Mouse (Mus musculus) kidney, embryonic 14.5 days (tissue): Measurements from ENCODE around the gene Orc3. TPM values are rescaled to one million over a fixed set of nuclear protein-coding genes. Genes with fewer than 3 reads are reported as not detected.

Experiments
- ATAC-seq: fragments of 200-750 bp; cut with Nextera tagmentation; 2 replicates; pipeline ENCODE4 v1.8.0; 2017; ENCODE audit warnings: moderate number of reproducible peaks, mild to moderate bottlenecking, moderate TSS enrichment, moderate library complexity; ENCODE audit not compliant: low FRiP score, low TSS enrichment
- H3K27ac ChIP-seq: fragments of 300-500 bp; sonication (generic); 2 replicates; pipeline ENCODE4 v1.5.1; 2014; ENCODE audit warnings: low read depth, mild to moderate bottlenecking, low read length, moderate library complexity, mixed read lengths
- H3K27me3 ChIP-seq: fragments of 300-500 bp; sonication (generic); 2 replicates; pipeline ENCODE4 v1.6.1; 2014; ENCODE audit warnings: mild to moderate bottlenecking, low read length; ENCODE audit not compliant: control insufficient read depth, insufficient read depth
- H3K36me3 ChIP-seq: fragments of 300-500 bp; sonication (generic); 2 replicates; pipeline ENCODE4 v1.6.1; 2014; ENCODE audit warnings: low read length, mixed read lengths; ENCODE audit not compliant: control insufficient read depth, insufficient read depth
- H3K4me1 ChIP-seq: fragments of 300-500 bp; sonication (generic); 2 replicates; pipeline ENCODE4 v1.6.1; 2014; ENCODE audit warnings: low read length, mixed read lengths; ENCODE audit not compliant: control insufficient read depth, insufficient read depth
- H3K4me2 ChIP-seq: fragments of 300-500 bp; sonication (generic); replicated peaks from 2 replicates; pipeline ENCODE4 v1.6.1; 2014; ENCODE audit warnings: low read depth, mild to moderate bottlenecking, low read length
- H3K4me3 ChIP-seq: fragments of 300-500 bp; sonication (generic); 2 replicates; pipeline ENCODE4 v1.5.1; 2014; ENCODE audit warnings: mild to moderate bottlenecking, low read length
- H3K9ac ChIP-seq: fragments of 300-500 bp; sonication (generic); 2 replicates; pipeline ENCODE4 v1.6.1; 2014; ENCODE audit warnings: low read depth, mild to moderate bottlenecking, low read length, moderate library complexity
- H3K9me3 ChIP-seq: fragments of 300-500 bp; sonication (generic); 2 replicates; pipeline ENCODE4 v1.6.1; 2016; ENCODE audit warnings: low read length; ENCODE audit not compliant: control insufficient read depth
- WGBS: fragments of 180-500 bp; shearing (Covaris S2); extraction: QIAGEN DNeasy Blood & Tissue Kit; methylation state at CpG from one replicate; pipeline ENCODE4 v1.1.7; 2014; 5-methylcytosine and 5-hydroxymethylcytosine counted together
- polyA plus RNA-seq: library from polyadenylated mRNA; unstranded; fragments of >200 nt; fragmentation: Nextera tagmentation; extraction: Ambion mirVana; gene quantifications from 2 replicates; pipeline ENCODE4 v1.2.1, GENCODE M21; 2014

Gene Orc3
- polyA plus RNA-seq, 1 experiment from 2014 or later, result 111 TPM

DNA sequence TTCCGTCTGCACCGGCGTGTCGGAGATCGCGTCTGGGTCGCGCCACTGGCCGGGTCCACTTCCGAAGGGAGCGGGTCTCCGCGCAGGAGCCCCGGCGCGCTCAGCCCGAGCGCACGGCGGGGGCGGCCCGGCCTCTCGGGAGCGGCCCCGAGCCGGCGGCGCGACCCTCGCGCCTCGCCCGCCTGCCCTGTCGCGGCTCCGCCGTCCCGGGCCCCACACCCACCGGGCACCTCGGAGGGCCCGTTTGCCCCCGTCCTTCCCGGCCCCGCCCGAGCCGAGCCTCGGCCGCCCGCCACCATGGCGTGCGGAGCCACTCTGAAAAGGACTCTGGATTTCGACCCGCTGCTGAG, 64.0 kb downstream of the Orc3 start, which contains the start of gene Akirin2:
Gene Akirin2 (plus strand): TSS at position 190 of the 350 bp plus-strand sequence.
- H3K36me3 ChIP-seq, result peaks cover 4% of the 10 kb centered on the region; the same call in 1 of the 2 replicates
- 0% methylated on average over 33 of the region's 53 CpGs for WGBS
- no peaks in the 10 kb centered on the region for H3K27me3 ChIP-seq
- peak; percentile 58; the same call in 1 of the 2 replicates for ATAC-seq
- no peaks in the 10 kb centered on the region for H3K9me3 ChIP-seq
- H3K4me1 ChIP-seq, result peaks cover 9% of the 10 kb centered on the region
- H3K27ac ChIP-seq, result peak within 1 kb of the TSS; percentile 94
- peak within 1 kb of the TSS; percentile 98 for H3K4me3 ChIP-seq
- peak within 1 kb of the TSS; percentile 99 for H3K9ac ChIP-seq
- peak within 1 kb of the TSS; percentile 57 for H3K4me2 ChIP-seq

- Histone ChIP-seq H3K4me1 (peaks cover 8% of the 10 kb centered on the region), H3K4me3 (peak overlapping the region; percentile 98), H3K27ac (peak overlapping the region; percentile 94), H3K9ac (peak overlapping the region; percentile 99), H3K4me2 (peak overlapping the region; percentile 57), H3K27me3 (no peaks in the 10 kb centered on the region), H3K36me3 (no peaks in the 10 kb centered on the region), H3K9me3 (no peaks in the 10 kb centered on the region)
- peak; percentile 90 for ATAC-seq
- WGBS, result 2% methylated on average over 38 of the region's 38 CpGs
These were observed 64.6 kb downstream of the Orc3 start for GRCm38 (mm10) chr4:34549981-34550747.

- Histone ChIP-seq H3K9ac (no peak overlapping the region), H3K4me2 (no peak overlapping the region), H3K27me3 (no peaks in the 10 kb centered on the region), H3K4me1 (no peaks in the 10 kb centered on the region), H3K4me3 (no peak overlapping the region), H3K9me3 (no peaks in the 10 kb centered on the region), H3K36me3 (no peaks in the 10 kb centered on the region), H3K27ac (no peak overlapping the region)
- 87% methylated on average over 6 of the region's 6 CpGs for WGBS
- no peak for ATAC-seq
These were observed 84.8 kb downstream of the Orc3 start for GRCm38 (mm10) chr4:34529941-34530340.

GRCm38 (mm10) chr4:34529379-34529778, 85.4 kb downstream of the Orc3 start:
- H3K9me3 ChIP-seq, result no peaks in the 10 kb centered on the region
- 51% methylated on average over 4 of the region's 4 CpGs for WGBS
- no peak overlapping the region for H3K4me2 ChIP-seq
- H3K4me3 ChIP-seq, result no peak overlapping the region
- H3K9ac ChIP-seq, result no peak overlapping the region
- H3K27me3 ChIP-seq, result no peaks in the 10 kb centered on the region
- no peaks in the 10 kb centered on the region for H3K36me3 ChIP-seq
- no peaks in the 10 kb centered on the region for H3K4me1 ChIP-seq
- no peak for ATAC-seq
- H3K27ac ChIP-seq, result no peak overlapping the region

DNA sequence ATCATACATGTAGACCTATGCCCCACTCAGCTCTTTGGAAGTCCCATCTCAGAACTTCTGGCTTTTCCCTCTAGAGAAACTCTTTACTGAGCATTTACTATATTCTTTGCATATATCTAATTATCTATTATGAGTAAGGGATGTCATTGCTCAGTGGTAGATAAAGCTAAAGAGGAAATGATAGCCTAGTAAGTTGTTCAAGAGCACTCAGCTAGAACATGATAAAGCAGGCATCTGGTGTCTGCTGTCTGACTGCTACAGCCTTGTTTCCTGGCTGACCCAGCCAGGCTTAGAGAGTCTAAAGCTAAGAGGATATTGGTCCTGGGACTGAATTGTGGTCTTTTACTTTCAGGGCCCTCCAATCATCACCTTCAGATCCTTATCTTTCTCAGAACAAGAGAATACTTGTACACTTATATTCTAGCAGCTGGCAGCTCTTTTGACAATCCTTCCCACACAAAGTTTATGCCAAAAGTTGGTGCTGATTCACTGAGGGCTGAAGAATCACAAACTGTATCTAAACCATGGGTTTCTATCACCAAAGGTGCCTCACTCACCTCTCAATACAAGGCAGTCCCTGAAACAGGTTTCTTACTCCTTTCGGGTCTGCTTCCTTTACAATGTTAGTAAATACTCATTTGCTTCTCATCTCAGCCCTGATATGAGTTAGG, 86.2 kb downstream of the Orc3 start:
- no peaks in the 10 kb centered on the region for H3K27me3 ChIP-seq
- 95% methylated on average over 1 of the region's 1 CpGs for WGBS
- no peak overlapping the region for H3K9ac ChIP-seq
- ATAC-seq, result no peak
- no peaks in the 10 kb centered on the region for H3K9me3 ChIP-seq
- no peak overlapping the region for H3K4me3 ChIP-seq
- H3K27ac ChIP-seq, result no peak overlapping the region
- no peak overlapping the region for H3K4me2 ChIP-seq
- H3K4me1 ChIP-seq, result no peaks in the 10 kb centered on the region
- H3K36me3 ChIP-seq, result no peaks in the 10 kb centered on the region

DNA sequence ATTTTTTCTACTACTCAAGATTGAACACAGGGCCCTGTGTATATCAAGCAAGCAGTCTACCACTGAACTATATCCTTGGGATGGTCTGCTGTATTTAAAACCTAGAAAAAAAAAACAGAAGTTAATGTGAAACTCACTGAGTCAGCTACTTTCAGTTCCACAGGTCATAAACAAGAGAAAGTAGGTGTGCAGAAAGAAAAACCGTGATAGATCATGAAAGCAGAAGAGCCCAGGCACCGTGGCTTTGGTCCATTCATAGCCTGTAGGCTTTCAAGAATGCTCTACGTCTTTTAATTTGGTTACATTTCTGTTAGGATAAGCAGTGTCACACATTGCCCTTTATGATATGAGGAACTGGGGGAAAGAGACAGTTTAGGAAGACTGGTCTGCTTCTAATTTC, 88.0 kb downstream of the Orc3 start:
- WGBS, result 80% methylated on average over 3 of the region's 3 CpGs
- Histone ChIP-seq H3K36me3 (no peaks in the 10 kb centered on the region), H3K9ac (no peak overlapping the region), H3K27me3 (no peaks in the 10 kb centered on the region), H3K4me3 (no peak overlapping the region), H3K4me1 (no peaks in the 10 kb centered on the region), H3K27ac (no peak overlapping the region), H3K9me3 (no peaks in the 10 kb centered on the region), H3K4me2 (no peak overlapping the region)
- ATAC-seq, result no peak

DNA sequence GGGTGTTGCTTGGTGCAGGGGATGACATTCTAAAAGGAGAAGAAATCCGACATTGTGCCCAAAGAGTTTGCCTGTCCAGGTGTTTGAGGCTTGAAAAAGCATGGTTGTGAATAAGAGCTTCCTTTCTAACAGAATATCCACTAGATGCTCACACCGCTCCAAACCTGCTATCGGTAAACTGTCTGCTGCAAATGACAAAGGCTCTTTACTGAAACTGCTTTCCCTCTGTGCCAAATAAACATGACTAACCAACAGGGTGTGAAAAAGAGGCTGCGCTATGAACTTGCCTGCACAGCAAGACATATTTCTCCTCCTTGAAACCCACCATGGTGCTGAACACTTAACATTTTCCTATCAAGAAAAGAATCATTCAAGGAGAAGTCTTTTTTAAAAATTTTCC, 91.2 kb downstream of the Orc3 start:
- no peaks in the 10 kb centered on the region for H3K27me3 ChIP-seq
- 87% methylated on average over 4 of the region's 4 CpGs for WGBS
- no peak overlapping the region for H3K9ac ChIP-seq
- H3K4me3 ChIP-seq, result no peak overlapping the region
- ATAC-seq, result no peak
- H3K4me1 ChIP-seq, result no peaks in the 10 kb centered on the region
- no peaks in the 10 kb centered on the region for H3K36me3 ChIP-seq
- H3K27ac ChIP-seq, result no peak overlapping the region
- no peak overlapping the region for H3K4me2 ChIP-seq
- no peaks in the 10 kb centered on the region for H3K9me3 ChIP-seq

DNA sequence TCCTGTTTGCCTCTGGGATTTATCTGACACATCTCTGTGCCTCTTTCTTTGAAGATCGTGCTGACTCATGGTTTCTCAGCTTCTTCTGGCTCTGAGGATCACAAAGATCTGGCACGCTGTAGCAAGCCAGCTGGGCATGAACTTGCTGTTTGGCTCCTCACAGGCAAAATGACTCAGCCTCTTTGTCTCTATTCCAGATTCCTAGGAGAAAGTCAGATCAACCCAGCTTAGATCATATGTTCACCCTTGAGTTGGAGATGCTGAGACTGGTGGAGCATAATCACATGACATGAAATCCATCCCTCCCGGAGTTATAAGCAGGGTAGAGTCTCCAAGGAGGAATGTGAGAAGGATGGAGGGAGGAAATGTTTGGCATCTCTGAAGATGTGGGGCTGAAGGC, 91.9 kb downstream of the Orc3 start:
- no peaks in the 10 kb centered on the region for H3K36me3 ChIP-seq
- no peaks in the 10 kb centered on the region for H3K9me3 ChIP-seq
- H3K27me3 ChIP-seq, result no peaks in the 10 kb centered on the region
- no peaks in the 10 kb centered on the region for H3K4me1 ChIP-seq
- H3K4me2 ChIP-seq, result no peak overlapping the region
- H3K9ac ChIP-seq, result no peak overlapping the region
- no peak overlapping the region for H3K4me3 ChIP-seq
- WGBS, result 79% methylated on average over 3 of the region's 3 CpGs
- H3K27ac ChIP-seq, result no peak overlapping the region
- ATAC-seq, result no peak
